Mouse (Mus musculus) CH12.LX (cell line): ENCODE data around the gene Mfap2.

Experiments
- CTCF ChIP-seq, 2 experiments: IDR thresholded peaks in 1 of 2; conservative IDR thresholded peaks in 1 of 2; 2 replicates each; pipeline ENCODE4 v1.5.1; 2011 to 2012; ENCODE audit warnings: low read depth in 2 of 2, low read length in 2 of 2, improper control_type of control experiment in 1 of 2, inconsistent platforms in 1 of 2, mild to moderate bottlenecking in 1 of 2, moderate library complexity in 1 of 2
- EP300 ChIP-seq: IDR thresholded peaks from 2 replicates; pipeline ENCODE4 v1.6.1; 2011; ENCODE audit warnings: low read length, improper control_type of control experiment
- MAFK ChIP-seq: IDR thresholded peaks from 2 replicates; pipeline ENCODE4 v1.6.1; 2011; ENCODE audit warnings: low read length, improper control_type of control experiment; ENCODE audit not compliant: insufficient replicate concordance
- NRF1 ChIP-seq: IDR thresholded peaks from 2 replicates; pipeline ENCODE4 v1.6.1; 2014; ENCODE audit warnings: low read depth, mild to moderate bottlenecking, inconsistent platforms, low read length, improper control_type of control experiment, moderate library complexity
- RCOR1 ChIP-seq: conservative IDR thresholded peaks from 2 replicates; pipeline ENCODE4 v1.6.1; 2012; ENCODE audit warnings: low read depth, mild to moderate bottlenecking, inconsistent platforms, low read length, improper control_type of control experiment
- ZNF384 ChIP-seq: IDR thresholded peaks from 2 replicates; pipeline ENCODE4 v1.6.1; 2012; ENCODE audit warnings: low read depth, low read length, improper control_type of control experiment, inconsistent platforms

GRCm38 (mm10) chr4:141010526-141010925 is 308 bp downstream of the Mfap2 start:
- no peak for TF ChIP-seq EP300
- no peak for TF ChIP-seq NRF1
- no peak for TF ChIP-seq RCOR1
- TF ChIP-seq CTCF (conservative IDR thresholded peaks at IDR 0.05 in 1 of 2, IDR thresholded peaks at IDR 0.05 in 1 of 2; ENCODE audit: low read depth in 2 of 2, low read length in 2 of 2) = no peak
- no peak for TF ChIP-seq ZNF384
- no peak for TF ChIP-seq MAFK
